Mouse (Mus musculus): ENCODE data around the gene Ctsk. TPM values are rescaled to one million over a fixed set of nuclear protein-coding genes. Genes with fewer than 3 reads are reported as not detected.

Gene Ctsk
- polyA plus RNA-seq, 2 experiments = 65.1 to 103 TPM

GRCm38 (mm10) chr3:95459381-95459780 lies 39.7 kb upstream of the Ctsk start:
- H3K4me1 ChIP-seq (ENCODE audit: control insufficient read depth, insufficient read depth, low read length) = no peaks in the 10 kb centered on the region
- no peaks in the 10 kb centered on the region for H3K9me3 ChIP-seq (ENCODE audit: control insufficient read depth, low read length)
- no peak overlapping the region for H3K27ac ChIP-seq (replicated peaks; ENCODE audit: low read depth, low read length)
- no peak overlapping the region for H3K4me2 ChIP-seq (replicated peaks; ENCODE audit: low read depth, low read length, severe bottlenecking)
- H3K36me3 ChIP-seq (ENCODE audit: control insufficient read depth, insufficient read depth, low read length) = peaks cover 38% of the 10 kb centered on the region
- H3K4me3 ChIP-seq (replicated peaks; ENCODE audit: low read length) = no peak overlapping the region
- no peak overlapping the region for H3K9ac ChIP-seq (ENCODE audit: low read depth, low read length, severe bottlenecking)
- H3K27me3 ChIP-seq (ENCODE audit: control insufficient read depth, insufficient read depth, low read length) = no peaks in the 10 kb centered on the region
- DNase-seq (ENCODE audit: low spot score) (no peak), ATAC-seq (ENCODE audit: low FRiP score, low read depth) (no peak)
- TF ChIP-seq POLR2A (IDR thresholded peaks at IDR 0.05; ENCODE audit: borderline replicate concordance, extremely low read depth, insufficient read depth, insufficient read length) = no peak
- 79% methylated on average over 1 of the region's 1 CpGs for whole genome bisulfite sequencing

- DNase-seq (ENCODE audit: low spot score) = no peak
- Histone ChIP-seq H3K27ac (replicated peaks; ENCODE audit: low read depth, low read length) (no peak overlapping the region), H3K9ac (ENCODE audit: low read depth, low read length, severe bottlenecking) (no peak overlapping the region), H3K27me3 (ENCODE audit: control insufficient read depth, insufficient read depth, low read length) (no peaks in the 10 kb centered on the region), H3K36me3 (ENCODE audit: control insufficient read depth, insufficient read depth, low read length) (peaks cover 44% of the 10 kb centered on the region), H3K9me3 (ENCODE audit: control insufficient read depth, low read length) (no peaks in the 10 kb centered on the region), H3K4me3 (replicated peaks; ENCODE audit: low read length) (no peak overlapping the region), H3K4me1 (ENCODE audit: control insufficient read depth, insufficient read depth, low read length) (no peaks in the 10 kb centered on the region), H3K4me2 (replicated peaks; ENCODE audit: low read depth, low read length, severe bottlenecking) (no peak overlapping the region)
- ATAC-seq (ENCODE audit: low FRiP score, low read depth) = no peak
- TF ChIP-seq POLR2A (IDR thresholded peaks at IDR 0.05; ENCODE audit: borderline replicate concordance, extremely low read depth, insufficient read depth, insufficient read length) = no peak
Measured at GRCm38 (mm10) chr3:95463852-95464251, 35.2 kb upstream of the Ctsk start.

DNA sequence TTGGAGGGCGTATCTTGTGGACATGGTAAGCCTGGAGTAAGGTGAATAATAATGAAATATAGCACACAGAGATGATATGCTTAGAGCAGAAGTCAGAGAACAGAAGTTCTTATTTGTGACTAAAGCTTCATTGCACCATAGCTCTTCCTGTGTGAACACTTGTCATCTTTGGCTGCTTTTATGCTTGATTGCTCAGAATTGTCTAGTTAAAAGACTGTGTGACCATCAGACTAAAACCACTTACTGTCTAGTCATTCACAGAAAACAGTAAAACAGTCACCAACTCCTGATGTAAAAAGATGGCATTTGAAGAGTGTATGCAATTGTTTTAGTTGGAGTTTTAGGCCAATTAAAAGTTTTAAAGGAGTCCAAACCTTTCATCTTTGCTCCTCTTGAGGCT lies 20.1 kb upstream of the Ctsk start:
- no peak overlapping the region for H3K4me3 ChIP-seq (replicated peaks; ENCODE audit: low read length)
- ATAC-seq (ENCODE audit: low FRiP score, low read depth) (no peak), DNase-seq (ENCODE audit: low spot score) (no peak)
- H3K4me2 ChIP-seq (replicated peaks; ENCODE audit: low read depth, low read length, severe bottlenecking) = no peak overlapping the region
- H3K27ac ChIP-seq (replicated peaks; ENCODE audit: low read depth, low read length) = no peak overlapping the region
- TF ChIP-seq POLR2A (IDR thresholded peaks at IDR 0.05; ENCODE audit: borderline replicate concordance, extremely low read depth, insufficient read depth, insufficient read length) = no peak
- H3K36me3 ChIP-seq (ENCODE audit: control insufficient read depth, insufficient read depth, low read length) = peaks cover 77% of the 10 kb centered on the region
- WGBS = 97% methylated on average over 1 of the region's 1 CpGs
- no peak overlapping the region for H3K9ac ChIP-seq (ENCODE audit: low read depth, low read length, severe bottlenecking)
- H3K27me3 ChIP-seq (ENCODE audit: control insufficient read depth, insufficient read depth, low read length) = no peaks in the 10 kb centered on the region
- no peaks in the 10 kb centered on the region for H3K4me1 ChIP-seq (ENCODE audit: control insufficient read depth, insufficient read depth, low read length)
- no peaks in the 10 kb centered on the region for H3K9me3 ChIP-seq (ENCODE audit: control insufficient read depth, low read length)

DNA sequence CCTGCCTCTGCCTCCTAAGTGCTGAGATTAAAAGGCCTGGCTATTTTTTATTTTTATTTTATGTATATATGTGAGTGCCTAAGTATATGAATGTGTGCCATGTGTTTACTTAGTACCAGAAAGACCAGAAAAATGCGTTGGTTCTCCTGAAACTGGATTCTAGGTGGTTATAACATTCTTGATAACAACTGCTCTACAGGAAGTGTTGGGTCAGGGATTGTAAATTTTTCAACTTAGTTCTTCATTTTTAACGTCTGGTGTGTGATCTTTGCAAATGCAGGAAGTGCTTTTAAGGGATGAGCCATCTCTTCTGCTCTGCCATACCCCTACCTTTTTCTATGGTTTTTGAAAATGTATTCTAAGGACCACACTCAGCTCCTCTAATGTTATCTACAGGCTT lies 12.6 kb upstream of the Ctsk start:
- Histone ChIP-seq H3K36me3 (ENCODE audit: control insufficient read depth, insufficient read depth, low read length) (peaks cover 82% of the 10 kb centered on the region), H3K4me2 (replicated peaks; ENCODE audit: low read depth, low read length, severe bottlenecking) (no peak overlapping the region), H3K9me3 (ENCODE audit: control insufficient read depth, low read length) (no peaks in the 10 kb centered on the region), H3K4me1 (ENCODE audit: control insufficient read depth, insufficient read depth, low read length) (no peaks in the 10 kb centered on the region), H3K4me3 (replicated peaks; ENCODE audit: low read length) (no peak overlapping the region), H3K9ac (ENCODE audit: low read depth, low read length, severe bottlenecking) (no peak overlapping the region), H3K27ac (replicated peaks; ENCODE audit: low read depth, low read length) (no peak overlapping the region), H3K27me3 (ENCODE audit: control insufficient read depth, insufficient read depth, low read length) (no peaks in the 10 kb centered on the region)
- no peak for DNase-seq (ENCODE audit: low spot score)
- ATAC-seq (ENCODE audit: low FRiP score, low read depth) = no peak
- 81% methylated on average over 2 of the region's 2 CpGs for WGBS
- no peak for TF ChIP-seq POLR2A (IDR thresholded peaks at IDR 0.05; ENCODE audit: borderline replicate concordance, extremely low read depth, insufficient read depth, insufficient read length)

GRCm38 (mm10) chr3:95488679-95489078 lies 10.4 kb upstream of the Ctsk start:
- no peaks in the 10 kb centered on the region for H3K27me3 ChIP-seq (ENCODE audit: control insufficient read depth, insufficient read depth, low read length)
- H3K4me2 ChIP-seq (replicated peaks; ENCODE audit: low read depth, low read length, severe bottlenecking) = no peak overlapping the region
- no peak for ATAC-seq (ENCODE audit: low FRiP score, low read depth)
- no peak for TF ChIP-seq POLR2A (IDR thresholded peaks at IDR 0.05; ENCODE audit: borderline replicate concordance, extremely low read depth, insufficient read depth, insufficient read length)
- no peak for DNase-seq (ENCODE audit: low spot score)
- no peak overlapping the region for H3K27ac ChIP-seq (replicated peaks; ENCODE audit: low read depth, low read length)
- H3K4me1 ChIP-seq (ENCODE audit: control insufficient read depth, insufficient read depth, low read length) = no peaks in the 10 kb centered on the region
- peaks cover 85% of the 10 kb centered on the region for H3K36me3 ChIP-seq (ENCODE audit: control insufficient read depth, insufficient read depth, low read length)
- no peaks in the 10 kb centered on the region for H3K9me3 ChIP-seq (ENCODE audit: control insufficient read depth, low read length)
- 93% methylated on average over 3 of the region's 3 CpGs for WGBS
- H3K4me3 ChIP-seq (replicated peaks; ENCODE audit: low read length) = no peak overlapping the region
- H3K9ac ChIP-seq (ENCODE audit: low read depth, low read length, severe bottlenecking) = no peak overlapping the region

- no peak for TF ChIP-seq POLR2A (IDR thresholded peaks at IDR 0.05; ENCODE audit: borderline replicate concordance, extremely low read depth, insufficient read depth, insufficient read length)
- H3K4me1 ChIP-seq (ENCODE audit: control insufficient read depth, insufficient read depth, low read length) = no peaks in the 10 kb centered on the region
- ATAC-seq (ENCODE audit: low FRiP score, low read depth) = no peak
- 84% methylated on average over 2 of the region's 2 CpGs for WGBS
- H3K4me2 ChIP-seq (replicated peaks; ENCODE audit: low read depth, low read length, severe bottlenecking) = no peak overlapping the region
- DNase-seq (ENCODE audit: low spot score) = no peak
- H3K36me3 ChIP-seq (ENCODE audit: control insufficient read depth, insufficient read depth, low read length) = peaks cover 94% of the 10 kb centered on the region
- no peaks in the 10 kb centered on the region for H3K9me3 ChIP-seq (ENCODE audit: control insufficient read depth, low read length)
- H3K27me3 ChIP-seq (ENCODE audit: control insufficient read depth, insufficient read depth, low read length) = no peaks in the 10 kb centered on the region
- no peak overlapping the region for H3K27ac ChIP-seq (replicated peaks; ENCODE audit: low read depth, low read length)
- H3K9ac ChIP-seq (ENCODE audit: low read depth, low read length, severe bottlenecking) = no peak overlapping the region
- no peak overlapping the region for H3K4me3 ChIP-seq (replicated peaks; ENCODE audit: low read length)
Measured at GRCm38 (mm10) chr3:95490238-95490637, 8.8 kb upstream of the Ctsk start.

All from limb, embryonic 14.5 days (tissue).